Mouse (Mus musculus): Measurements from ENCODE around the gene Srsf12.

The Srsf12 gene

DNA sequence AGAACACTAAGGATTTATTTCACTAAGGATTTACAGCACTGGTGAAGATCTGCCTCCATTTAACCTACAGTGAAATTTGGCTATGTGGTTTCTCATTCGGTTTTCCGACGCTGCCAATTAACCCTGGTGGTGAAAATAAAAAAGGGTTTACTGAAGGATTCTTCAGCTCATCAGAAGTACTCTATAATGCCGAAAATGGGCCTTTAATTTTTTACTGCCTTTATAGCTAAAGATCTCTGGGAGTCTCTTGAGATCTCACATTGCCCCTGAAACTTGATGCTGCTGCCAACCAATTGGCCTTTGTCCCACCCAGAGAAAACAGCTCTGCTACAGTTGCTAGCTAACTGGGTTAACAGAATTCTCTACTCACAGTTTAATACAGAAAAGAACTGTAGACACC is 40.1 kb downstream of the Srsf12 start:
- DNase-seq (ENCODE audit: low spot score in 2 of 2), result no peak

DNA sequence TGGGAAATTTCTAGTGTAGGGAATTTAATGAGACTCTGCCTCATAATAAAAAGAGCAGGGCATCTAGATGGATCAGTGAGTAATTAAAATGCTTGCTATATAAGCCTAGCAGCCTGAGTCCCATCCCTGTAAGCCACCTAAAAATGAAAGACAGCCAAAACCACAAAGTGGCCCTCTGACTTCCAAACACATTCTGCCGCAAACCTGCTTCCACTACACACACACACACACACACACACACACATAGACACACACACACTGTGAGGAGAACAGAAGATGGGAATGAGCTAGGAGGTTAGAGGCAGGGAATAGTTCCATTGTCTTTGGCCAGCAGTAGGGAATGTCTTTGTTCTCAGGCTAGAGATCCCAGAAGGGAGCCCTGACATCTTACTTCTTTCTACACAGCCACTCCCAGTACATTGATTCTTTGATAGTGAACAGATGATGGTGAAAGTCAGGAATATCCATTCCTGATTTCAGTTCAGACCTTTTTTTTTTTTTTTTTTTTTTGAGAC is 41.0 kb downstream of the Srsf12 start:
- no peak for DNase-seq (ENCODE audit: low spot score in 2 of 2)

DNA sequence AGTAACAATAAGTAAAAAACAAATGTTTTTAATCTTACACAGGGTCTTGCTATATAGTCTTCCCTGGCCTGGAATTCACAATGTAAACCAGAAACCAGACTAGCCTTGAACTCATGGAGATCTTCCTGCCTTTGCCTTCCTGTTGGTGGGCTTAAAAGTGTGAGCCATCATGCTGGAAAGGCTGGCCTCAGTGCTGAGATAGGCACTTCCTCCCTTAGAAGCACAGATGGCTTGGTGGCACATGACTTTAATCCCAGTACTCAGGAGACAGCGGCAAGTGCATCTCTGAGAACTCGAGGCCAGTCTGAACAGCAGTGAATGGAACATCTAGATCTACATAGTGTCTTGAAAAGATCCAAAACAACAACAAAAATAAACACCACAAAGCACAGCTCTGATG is 42.1 kb downstream of the Srsf12 start:
- DNase-seq (ENCODE audit: low spot score in 2 of 2), result no peak

DNA sequence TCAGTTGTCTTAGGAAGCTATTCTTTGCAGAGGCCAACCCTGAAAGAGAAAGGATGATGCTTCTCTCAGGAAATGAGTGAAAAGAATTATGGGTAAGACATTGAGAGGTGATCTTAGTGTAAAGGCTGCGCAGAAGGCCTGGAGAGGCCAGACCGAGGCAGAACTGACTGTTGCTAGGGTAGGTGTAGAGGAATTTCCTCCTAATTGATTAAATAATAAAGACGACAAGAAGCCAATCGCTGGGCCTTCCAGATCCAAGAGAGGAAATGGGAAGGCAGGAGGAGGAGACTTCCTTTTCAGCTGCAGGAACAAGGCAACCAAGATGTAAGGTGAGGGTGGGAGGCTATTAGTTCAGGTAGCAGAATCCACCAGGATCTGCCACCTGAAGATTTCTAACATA is 45.9 kb downstream of the Srsf12 start:
- no peak for DNase-seq (ENCODE audit: low spot score in 2 of 2)

DNA sequence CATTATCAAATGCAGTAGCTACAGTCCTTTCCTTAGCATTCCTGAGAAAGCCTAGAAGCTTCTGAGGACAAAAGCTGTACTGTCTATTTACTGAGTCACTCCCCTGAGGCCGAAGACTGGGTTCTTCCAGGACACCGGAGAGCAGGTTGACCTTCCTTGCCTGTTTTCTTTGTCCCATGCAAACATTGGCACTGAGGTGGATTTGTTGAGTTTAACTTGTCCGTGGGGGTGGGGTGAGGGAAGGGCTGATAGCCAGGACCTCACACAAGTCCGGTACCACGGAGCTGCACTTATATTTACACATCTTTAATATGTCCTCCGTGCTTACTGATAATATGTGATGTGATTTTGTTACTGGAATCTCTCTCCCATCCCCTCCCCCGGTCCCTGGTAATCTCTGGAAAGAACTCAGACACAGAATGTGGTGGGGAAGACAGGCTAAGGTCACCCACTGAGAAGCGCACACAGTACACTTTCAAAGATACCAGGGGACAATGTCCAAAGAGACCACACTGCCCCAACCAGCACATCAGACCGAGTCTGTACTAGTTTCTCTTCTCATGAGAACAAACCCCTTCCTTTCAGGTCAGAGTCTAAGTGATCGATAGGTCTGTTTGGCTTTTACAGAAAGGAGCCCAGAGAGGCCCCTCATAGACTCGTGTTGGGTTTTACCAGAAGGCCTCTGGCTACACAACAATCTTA is 48.6 kb downstream of the Srsf12 start:
- DNase-seq (ENCODE audit: low spot score in 2 of 2), result no peak

DNA sequence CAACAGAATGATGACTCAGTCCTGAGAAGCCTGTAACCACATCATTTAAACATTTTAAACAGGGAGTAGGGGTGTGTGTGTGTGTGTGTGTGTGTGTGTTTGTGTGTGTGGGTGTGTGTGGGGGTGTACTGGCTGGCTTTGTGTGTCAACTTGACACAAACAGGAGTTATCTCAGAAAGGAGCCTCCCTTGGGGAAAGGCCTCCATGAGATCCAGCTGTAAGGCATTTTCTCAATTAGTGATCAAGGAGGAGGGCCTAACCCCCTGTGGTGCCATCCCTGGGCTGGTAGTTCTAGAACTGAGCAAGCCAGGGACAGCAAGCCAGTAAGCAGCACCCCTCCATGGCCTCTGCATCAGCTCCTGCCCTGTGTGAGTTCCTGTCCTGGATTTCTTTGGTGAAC is 51.5 kb downstream of the Srsf12 start:
- DNase-seq (ENCODE audit: low spot score in 2 of 2), result no peak

DNA sequence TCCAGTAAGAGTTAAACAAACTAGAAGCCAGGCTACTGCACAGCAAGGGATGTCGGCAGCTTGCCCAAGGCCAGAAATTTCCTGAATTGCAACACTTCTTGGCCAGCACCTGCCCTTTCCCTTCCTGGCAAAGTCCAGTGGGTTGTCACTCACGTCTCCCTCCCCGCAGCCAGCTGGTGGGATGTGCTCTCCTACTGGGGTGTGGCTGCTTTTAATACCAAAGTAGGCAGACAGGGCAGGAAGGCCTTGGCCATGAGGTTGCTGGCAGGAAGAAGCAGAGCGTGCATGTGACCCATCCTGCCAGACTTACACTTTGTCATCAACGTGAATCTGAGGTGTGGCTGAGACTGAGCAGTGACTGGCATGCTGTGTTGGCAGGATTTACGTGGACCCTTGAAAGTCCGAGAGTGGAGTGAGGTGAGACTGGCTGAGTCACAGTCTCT is 52.5 kb downstream of the Srsf12 start:
- no peak for DNase-seq (ENCODE audit: low spot score in 2 of 2)

DNA sequence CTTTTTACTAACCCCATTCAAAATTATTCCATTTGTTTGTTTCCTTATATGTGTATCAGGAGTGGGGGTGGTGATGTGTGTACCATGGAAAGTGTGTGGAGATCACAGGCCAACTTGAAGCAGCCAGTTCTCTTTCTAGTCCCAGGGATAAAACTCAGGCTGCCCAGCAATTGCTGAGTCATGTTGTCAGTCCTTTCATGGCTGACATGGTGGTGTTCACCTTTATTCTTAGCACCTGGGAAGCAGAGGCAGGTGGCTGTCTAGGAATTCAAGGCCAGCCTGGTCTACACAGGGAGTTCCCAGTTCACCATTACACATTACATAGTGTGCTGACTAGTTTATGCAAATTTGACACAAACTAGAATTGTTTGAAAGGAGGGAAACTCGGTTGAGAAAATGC is 54.1 kb downstream of the Srsf12 start:
- no peak for DNase-seq (ENCODE audit: low spot score in 2 of 2)

DNA sequence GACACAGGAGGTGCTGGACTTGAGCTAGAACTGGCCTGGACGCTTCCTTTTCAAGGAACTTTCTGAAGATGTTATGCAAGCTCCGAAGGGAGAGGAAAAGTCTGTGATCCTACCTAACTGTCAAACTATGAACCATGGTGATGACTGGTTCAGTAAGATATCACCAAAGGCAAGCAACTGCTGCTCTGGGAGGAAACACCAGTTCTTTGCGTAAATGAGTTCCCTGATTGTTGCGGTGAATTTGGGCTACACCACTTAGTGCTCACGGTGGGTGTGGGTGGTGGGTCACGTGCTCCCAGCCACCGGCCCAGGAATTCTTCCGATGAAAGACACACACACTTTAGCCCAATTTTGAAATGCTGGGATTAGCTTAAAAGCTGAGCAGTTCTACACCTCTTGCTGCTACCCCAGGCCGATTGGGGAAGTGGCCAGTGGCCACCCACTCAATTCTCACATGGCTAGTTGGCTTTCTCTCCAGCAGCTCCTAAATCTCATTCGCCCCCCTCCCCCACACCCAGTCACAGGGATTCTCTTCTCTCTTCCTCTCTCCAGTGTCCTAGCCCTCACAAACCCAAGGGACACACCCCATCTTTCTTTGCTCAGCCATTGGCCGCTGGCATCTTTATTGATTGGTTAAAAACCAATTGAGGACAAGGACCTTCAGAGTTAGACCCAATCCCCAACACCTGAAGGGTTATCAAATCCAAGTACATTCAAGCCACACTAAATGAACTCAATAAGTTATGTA is 56.4 kb downstream of the Srsf12 start:
- no peak for DNase-seq (ENCODE audit: low spot score in 2 of 2)

DNA sequence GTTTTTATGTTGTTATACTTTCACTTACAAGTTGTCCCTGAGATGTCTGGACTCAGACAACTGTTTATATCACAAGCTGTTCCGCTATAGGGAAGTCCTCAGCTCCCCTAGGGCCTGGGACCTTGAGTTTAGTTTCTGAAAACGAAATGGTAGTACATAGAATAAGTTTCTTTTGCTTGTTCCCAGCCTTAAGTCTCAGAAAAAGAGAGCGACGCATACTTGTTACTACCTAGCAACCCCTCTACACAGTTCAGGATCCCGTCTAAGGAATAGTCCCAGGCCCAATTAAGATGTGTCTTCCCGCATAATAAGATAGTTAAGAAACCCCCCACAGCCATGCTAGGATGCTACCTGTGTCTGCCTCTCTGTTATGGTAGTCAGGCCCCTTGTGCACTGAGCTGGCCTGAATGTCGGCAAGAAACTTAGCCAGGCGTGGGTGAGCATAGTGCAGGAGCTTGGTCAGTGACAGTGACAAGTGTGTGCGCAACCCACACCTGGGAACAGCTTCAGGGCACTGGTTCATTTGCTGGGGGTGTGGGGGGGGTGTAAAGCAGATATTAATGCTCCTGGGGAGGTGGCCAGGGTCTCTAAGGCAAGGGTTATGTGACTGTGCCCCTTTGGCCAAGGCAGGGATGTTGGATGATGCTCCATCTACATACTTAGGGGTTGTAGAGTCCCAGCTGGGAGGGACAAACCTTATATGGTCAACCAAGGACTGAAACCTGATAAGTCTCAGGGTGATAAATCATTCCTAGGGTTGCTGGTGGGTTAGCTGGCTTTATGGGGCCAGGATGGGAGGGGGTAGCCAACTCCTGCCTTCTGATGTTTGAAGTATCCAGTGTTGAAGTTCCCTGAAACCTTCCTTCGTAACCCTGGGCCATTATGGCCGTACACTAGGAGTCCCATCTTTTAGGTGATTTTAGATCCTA is 61.9 kb downstream of the Srsf12 start:
- DNase-seq (ENCODE audit: low spot score in 2 of 2), result no peak

DNA sequence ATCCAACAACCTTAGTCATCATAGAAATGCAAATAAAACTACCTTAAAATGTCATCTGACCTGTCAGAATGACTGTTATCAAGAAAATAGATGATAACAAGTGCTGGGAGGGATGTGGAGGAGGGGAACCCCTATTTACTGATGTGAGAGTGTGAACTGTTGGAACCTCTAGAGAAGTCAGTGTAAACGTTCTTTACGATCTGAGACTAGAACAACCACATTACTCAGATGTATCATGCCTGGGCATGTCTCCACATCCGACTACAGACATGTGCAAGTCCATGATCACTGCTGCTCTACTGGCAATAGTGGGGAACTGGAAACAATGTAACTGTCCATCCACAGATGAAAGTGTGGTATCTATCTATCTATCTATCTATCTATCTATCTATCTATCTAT is 64.6 kb downstream of the Srsf12 start:
- DNase-seq (ENCODE audit: low spot score in 2 of 2), result no peak

DNA sequence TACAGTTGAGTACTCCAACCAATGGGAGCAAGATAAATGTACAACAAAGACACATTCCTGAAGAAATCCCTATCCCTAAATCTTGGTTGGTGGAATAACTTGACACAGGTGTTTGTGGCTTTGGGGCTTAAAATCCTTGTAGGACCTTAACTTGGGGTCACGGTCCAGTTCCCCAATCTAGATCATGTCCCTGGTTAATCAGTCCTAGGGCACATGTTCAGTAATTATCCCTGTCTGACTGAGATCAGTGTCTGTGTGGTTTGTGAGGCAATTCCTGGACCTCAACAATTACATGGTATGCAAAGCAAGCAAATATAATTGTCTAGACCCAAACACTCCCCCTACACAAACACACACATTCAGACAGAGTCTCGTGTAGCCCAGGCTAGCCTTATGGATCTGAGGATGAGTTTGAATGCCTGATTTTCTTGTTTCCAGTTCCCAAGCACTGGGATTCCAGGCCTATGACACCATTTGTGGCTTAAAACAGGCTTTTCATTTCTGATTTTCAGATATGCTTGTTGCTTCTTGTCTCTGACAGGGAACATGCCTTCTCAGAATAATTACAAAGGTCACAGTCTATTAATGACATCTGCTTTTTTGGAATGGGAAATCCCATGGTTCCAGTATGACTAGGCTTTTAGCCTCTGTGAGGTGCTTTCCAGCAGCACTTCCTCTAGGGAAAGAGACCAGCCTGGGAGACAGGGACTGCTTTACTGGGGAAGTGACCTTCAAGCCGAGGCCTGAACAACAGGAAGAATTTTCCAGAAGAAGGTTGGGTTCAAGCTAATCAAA is 73.3 kb downstream of the Srsf12 start:
- DNase-seq (ENCODE audit: low spot score in 2 of 2), result no peak

Measured in thymus, postnatal 10 days (tissue).